Mouse (Mus musculus): Measurements from ENCODE around the gene Cux2. TPM values are rescaled to one million over a fixed set of nuclear protein-coding genes. Genes with fewer than 3 reads are reported as not detected.

The Cux2 gene
- polyA plus RNA-seq, 1 experiment from 2014 or later: 1.5 TPM

DNA sequence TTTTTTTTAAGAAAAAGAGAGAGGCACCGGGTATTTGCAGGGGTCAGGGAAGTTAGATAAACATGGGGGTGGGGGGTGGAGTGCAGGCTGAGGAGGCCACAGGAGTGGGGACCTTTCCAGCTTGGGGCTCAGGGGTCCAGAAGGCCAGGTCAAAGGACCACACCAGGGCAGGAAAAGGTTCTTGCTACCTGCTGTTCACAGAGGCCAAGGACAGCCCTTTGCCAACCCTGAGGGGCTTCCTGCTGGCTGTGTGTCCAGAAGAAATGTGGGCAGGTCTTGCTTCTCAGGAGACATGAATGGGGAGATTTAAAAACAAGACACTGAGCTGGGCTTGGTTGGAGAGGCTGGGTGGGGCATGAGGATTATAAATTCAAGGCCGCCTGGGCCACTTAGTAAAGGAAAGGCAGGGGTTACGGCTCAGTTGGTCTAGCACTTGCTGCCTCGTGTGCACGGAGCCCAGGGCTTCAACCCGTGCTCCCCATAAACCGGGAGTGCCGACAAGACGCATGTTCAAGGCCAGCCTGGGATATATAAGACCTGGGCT lies 160.0 kb downstream of the Cux2 start:
- H3K4me3 ChIP-seq (ENCODE audit: low read depth, low read length): no peak overlapping the region
- no peak for TF ChIP-seq CTCF (IDR thresholded peaks at IDR 0.05; ENCODE audit: low read depth)
- H3K27me3 ChIP-seq (replicated peaks; ENCODE audit: control insufficient read depth, insufficient read depth, low read length): no peaks in the 10 kb centered on the region
- no peaks in the 10 kb centered on the region for H3K9me3 ChIP-seq (ENCODE audit: control insufficient read depth)
- H3K9ac ChIP-seq (ENCODE audit: low read depth, low read length): no peak overlapping the region
- H3K36me3 ChIP-seq (ENCODE audit: control insufficient read depth, insufficient read depth): no peaks in the 10 kb centered on the region
- H3K4me1 ChIP-seq (replicated peaks; ENCODE audit: control insufficient read depth, insufficient read depth, low read length): no peaks in the 10 kb centered on the region
- no peak for ATAC-seq
- H3K27ac ChIP-seq (ENCODE audit: low read depth, low read length): no peak overlapping the region
- H3K4me2 ChIP-seq (replicated peaks; ENCODE audit: low read depth): no peak overlapping the region
- WGBS: 39% methylated on average over 9 of the region's 9 CpGs

DNA sequence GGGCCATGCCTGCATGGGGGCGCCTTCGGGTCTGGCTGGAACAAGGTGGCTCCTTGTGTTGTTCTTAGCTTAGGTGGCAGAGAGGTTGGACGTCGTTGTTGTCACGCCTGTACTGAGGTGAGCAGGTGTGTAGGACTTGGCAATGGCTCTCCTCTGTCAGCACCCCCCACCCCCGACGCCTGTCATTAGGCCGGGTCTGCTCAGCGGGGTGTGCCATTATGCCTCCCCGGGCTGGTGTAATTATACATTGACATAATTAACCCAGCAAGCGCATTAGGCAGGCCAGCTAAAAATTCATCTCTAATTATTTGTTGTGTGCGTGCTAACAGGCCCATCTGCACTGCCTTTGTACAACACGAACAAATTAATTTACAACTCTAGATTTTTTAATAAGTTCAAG lies 160.5 kb downstream of the Cux2 start:
- Histone ChIP-seq H3K27ac (ENCODE audit: low read depth, low read length) (no peak overlapping the region), H3K9ac (ENCODE audit: low read depth, low read length) (no peak overlapping the region), H3K4me2 (replicated peaks; ENCODE audit: low read depth) (no peak overlapping the region), H3K36me3 (ENCODE audit: control insufficient read depth, insufficient read depth) (no peaks in the 10 kb centered on the region), H3K9me3 (ENCODE audit: control insufficient read depth) (no peaks in the 10 kb centered on the region), H3K4me1 (replicated peaks; ENCODE audit: control insufficient read depth, insufficient read depth, low read length) (no peaks in the 10 kb centered on the region), H3K4me3 (ENCODE audit: low read depth, low read length) (no peak overlapping the region), H3K27me3 (replicated peaks; ENCODE audit: control insufficient read depth, insufficient read depth, low read length) (no peaks in the 10 kb centered on the region)
- WGBS: 49% methylated on average over 13 of the region's 13 CpGs
- TF ChIP-seq CTCF (IDR thresholded peaks at IDR 0.05; ENCODE audit: low read depth): no peak
- no peak for ATAC-seq

DNA sequence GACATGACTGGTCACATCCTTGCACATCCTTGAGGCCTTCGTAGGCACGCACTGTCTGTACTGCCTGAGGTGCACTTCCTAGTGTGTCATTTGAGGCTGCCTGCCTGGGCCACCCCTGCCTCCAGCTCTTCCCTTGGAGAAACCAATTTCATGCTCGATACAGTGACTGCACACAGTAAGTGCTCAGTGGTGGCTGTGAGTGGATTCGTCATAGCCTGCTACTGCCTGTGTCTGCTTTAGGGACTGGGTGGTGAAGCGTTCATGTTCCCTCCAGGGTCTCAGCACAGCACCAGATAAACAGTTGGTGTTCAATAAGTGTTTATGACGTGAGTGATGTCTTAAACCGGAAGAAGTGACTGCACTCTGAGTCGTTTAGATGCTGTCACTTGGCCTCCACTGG lies 166.5 kb downstream of the Cux2 start:
- H3K4me2 ChIP-seq (replicated peaks; ENCODE audit: low read depth): no peak overlapping the region
- no peaks in the 10 kb centered on the region for H3K27me3 ChIP-seq (replicated peaks; ENCODE audit: control insufficient read depth, insufficient read depth, low read length)
- H3K27ac ChIP-seq (ENCODE audit: low read depth, low read length): no peak overlapping the region
- 76% methylated on average over 8 of the region's 8 CpGs for WGBS
- H3K4me3 ChIP-seq (ENCODE audit: low read depth, low read length): no peak overlapping the region
- TF ChIP-seq CTCF (IDR thresholded peaks at IDR 0.05; ENCODE audit: low read depth): no peak
- H3K36me3 ChIP-seq (ENCODE audit: control insufficient read depth, insufficient read depth): no peaks in the 10 kb centered on the region
- no peaks in the 10 kb centered on the region for H3K4me1 ChIP-seq (replicated peaks; ENCODE audit: control insufficient read depth, insufficient read depth, low read length)
- ATAC-seq: no peak
- no peak overlapping the region for H3K9ac ChIP-seq (ENCODE audit: low read depth, low read length)
- no peaks in the 10 kb centered on the region for H3K9me3 ChIP-seq (ENCODE audit: control insufficient read depth)

DNA sequence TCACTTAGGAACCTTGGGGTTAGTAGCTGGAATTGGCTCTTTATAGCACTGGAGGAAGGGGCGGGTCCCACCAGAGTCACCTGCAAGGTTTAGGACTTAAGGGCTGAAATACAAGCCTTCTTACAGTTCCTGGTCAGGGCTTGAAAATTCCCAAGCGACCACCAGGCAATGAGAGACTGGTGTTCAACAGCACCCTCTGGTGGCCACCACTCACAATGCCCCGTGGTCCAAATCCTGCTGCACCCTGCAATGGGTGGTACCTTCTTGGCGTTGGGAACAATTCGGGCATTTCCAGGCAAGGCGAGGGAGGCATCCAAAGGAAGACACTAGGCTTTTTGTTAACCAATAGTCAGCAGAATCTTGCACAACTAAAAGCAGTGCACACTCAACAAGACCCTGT lies 170.7 kb downstream of the Cux2 start:
- Histone ChIP-seq H3K4me3 (ENCODE audit: low read depth, low read length) (no peak overlapping the region), H3K27me3 (replicated peaks; ENCODE audit: control insufficient read depth, insufficient read depth, low read length) (no peaks in the 10 kb centered on the region), H3K9ac (ENCODE audit: low read depth, low read length) (no peak overlapping the region), H3K27ac (ENCODE audit: low read depth, low read length) (peak overlapping the region; percentile 4; the same call in 1 of the 2 replicates), H3K4me2 (replicated peaks; ENCODE audit: low read depth) (no peak overlapping the region), H3K36me3 (ENCODE audit: control insufficient read depth, insufficient read depth) (no peaks in the 10 kb centered on the region), H3K9me3 (ENCODE audit: control insufficient read depth) (no peaks in the 10 kb centered on the region), H3K4me1 (replicated peaks; ENCODE audit: control insufficient read depth, insufficient read depth, low read length) (no peaks in the 10 kb centered on the region)
- 63% methylated on average over 6 of the region's 6 CpGs for WGBS
- no peak for ATAC-seq
- TF ChIP-seq CTCF (IDR thresholded peaks at IDR 0.05; ENCODE audit: low read depth): peak; percentile 78

DNA sequence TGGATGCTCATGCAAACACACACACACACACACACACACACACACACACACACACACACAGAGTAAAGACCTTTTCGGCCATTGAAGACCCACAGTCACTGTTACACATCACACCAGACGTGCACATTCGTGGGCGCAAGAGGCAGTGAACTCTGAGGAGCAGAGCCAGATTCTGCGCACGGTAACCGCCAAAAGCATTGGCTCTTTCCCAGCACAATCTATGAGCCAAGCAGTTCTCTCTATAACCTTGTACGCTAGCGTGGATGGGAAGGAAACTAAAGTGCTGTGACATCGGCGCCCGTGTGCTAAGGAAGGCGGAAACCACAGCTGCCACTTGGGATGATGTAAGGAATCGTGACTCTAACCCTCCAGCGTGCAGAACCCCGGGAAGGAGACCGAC lies 171.2 kb downstream of the Cux2 start:
- WGBS: 87% methylated on average over 17 of the region's 17 CpGs
- H3K27me3 ChIP-seq (replicated peaks; ENCODE audit: control insufficient read depth, insufficient read depth, low read length): no peaks in the 10 kb centered on the region
- no peaks in the 10 kb centered on the region for H3K4me1 ChIP-seq (replicated peaks; ENCODE audit: control insufficient read depth, insufficient read depth, low read length)
- no peak overlapping the region for H3K4me3 ChIP-seq (ENCODE audit: low read depth, low read length)
- no peak for TF ChIP-seq CTCF (IDR thresholded peaks at IDR 0.05; ENCODE audit: low read depth)
- H3K4me2 ChIP-seq (replicated peaks; ENCODE audit: low read depth): no peak overlapping the region
- no peaks in the 10 kb centered on the region for H3K9me3 ChIP-seq (ENCODE audit: control insufficient read depth)
- ATAC-seq: no peak
- no peaks in the 10 kb centered on the region for H3K36me3 ChIP-seq (ENCODE audit: control insufficient read depth, insufficient read depth)
- H3K27ac ChIP-seq (ENCODE audit: low read depth, low read length): peak overlapping the region; percentile 4; the same call in 1 of the 2 replicates
- no peak overlapping the region for H3K9ac ChIP-seq (ENCODE audit: low read depth, low read length)

DNA sequence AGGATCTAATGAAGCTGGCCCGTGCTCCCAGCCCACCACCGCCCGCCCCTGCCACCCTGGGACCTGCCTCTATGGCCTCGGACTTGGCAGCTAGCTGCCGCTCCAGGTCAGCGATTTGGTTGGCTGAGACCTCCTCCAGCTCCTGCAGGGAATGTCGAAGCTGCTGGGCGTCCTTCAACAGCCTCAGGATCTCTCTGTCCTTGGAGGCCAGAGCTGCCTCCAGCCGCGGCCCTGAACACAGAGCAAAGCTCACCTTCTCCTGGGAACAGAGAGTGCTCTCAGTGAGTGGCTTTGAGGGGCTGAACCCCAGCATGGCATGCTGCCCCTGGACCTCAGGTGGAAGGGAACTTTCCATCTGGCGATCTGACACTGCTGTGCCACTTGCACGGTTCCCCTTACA lies 173.0 kb downstream of the Cux2 start:
- no peak overlapping the region for H3K4me2 ChIP-seq (replicated peaks; ENCODE audit: low read depth)
- WGBS: 87% methylated on average over 12 of the region's 12 CpGs
- H3K36me3 ChIP-seq (ENCODE audit: control insufficient read depth, insufficient read depth): no peaks in the 10 kb centered on the region
- H3K27me3 ChIP-seq (replicated peaks; ENCODE audit: control insufficient read depth, insufficient read depth, low read length): no peaks in the 10 kb centered on the region
- no peak overlapping the region for H3K9ac ChIP-seq (ENCODE audit: low read depth, low read length)
- TF ChIP-seq CTCF (IDR thresholded peaks at IDR 0.05; ENCODE audit: low read depth): no peak
- no peak overlapping the region for H3K27ac ChIP-seq (ENCODE audit: low read depth, low read length)
- no peak overlapping the region for H3K4me3 ChIP-seq (ENCODE audit: low read depth, low read length)
- no peaks in the 10 kb centered on the region for H3K9me3 ChIP-seq (ENCODE audit: control insufficient read depth)
- ATAC-seq: no peak
- H3K4me1 ChIP-seq (replicated peaks; ENCODE audit: control insufficient read depth, insufficient read depth, low read length): no peaks in the 10 kb centered on the region

DNA sequence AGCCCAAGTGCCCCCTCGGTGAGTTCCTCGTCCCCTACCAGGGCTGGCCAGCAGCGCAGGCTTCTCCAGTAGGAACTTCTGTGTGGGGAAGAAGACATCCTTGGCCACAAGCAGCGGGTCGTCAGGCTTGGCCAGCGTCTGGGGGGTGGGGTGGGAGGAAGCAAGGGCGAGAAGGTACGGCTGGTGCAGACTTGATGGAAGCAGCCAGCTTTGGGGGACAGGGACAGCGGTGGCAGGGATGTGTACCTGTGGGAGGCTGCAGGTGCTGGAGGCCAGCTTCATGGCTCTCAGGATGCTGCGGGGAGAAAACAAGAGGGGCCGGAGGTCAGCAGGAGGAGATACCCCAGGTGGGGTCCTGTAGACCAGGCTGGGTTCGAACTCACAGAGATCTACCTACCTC lies 174.9 kb downstream of the Cux2 start:
- H3K27me3 ChIP-seq (replicated peaks; ENCODE audit: control insufficient read depth, insufficient read depth, low read length): no peaks in the 10 kb centered on the region
- WGBS: 87% methylated on average over 12 of the region's 12 CpGs
- no peaks in the 10 kb centered on the region for H3K36me3 ChIP-seq (ENCODE audit: control insufficient read depth, insufficient read depth)
- H3K4me2 ChIP-seq (replicated peaks; ENCODE audit: low read depth): no peak overlapping the region
- H3K27ac ChIP-seq (ENCODE audit: low read depth, low read length): no peak overlapping the region
- no peak overlapping the region for H3K9ac ChIP-seq (ENCODE audit: low read depth, low read length)
- no peaks in the 10 kb centered on the region for H3K4me1 ChIP-seq (replicated peaks; ENCODE audit: control insufficient read depth, insufficient read depth, low read length)
- no peak for ATAC-seq
- TF ChIP-seq CTCF (IDR thresholded peaks at IDR 0.05; ENCODE audit: low read depth): no peak
- no peaks in the 10 kb centered on the region for H3K9me3 ChIP-seq (ENCODE audit: control insufficient read depth)
- H3K4me3 ChIP-seq (ENCODE audit: low read depth, low read length): no peak overlapping the region

All from intestine, postnatal 0 days (tissue).